ENCODE assay signal across 9 mouse cellular contexts in genomic region chr17:48346231-48346630, GRCm38 (mm10). TPM values are rescaled to one million over a fixed set of nuclear protein-coding genes. Genes with fewer than 3 reads are reported as not detected.
DNase-seq lines count a peak whose midpoint lies in the region; TF ChIP-seq lines count a peak whose summit lies in the region.
"Had no signal": no experiment of that assay in that cellular context is flagged by ENCODE, and none has a peak within 500 bp of the region (broad histone marks: within the 10 kb centered on the region; RNA-seq: fewer than 3 reads in every experiment).

Trem2 (plus strand) TSS chr17:48346401.

- 88% methylated on average over 5 of the region's 5 CpGs for WGBS in thymus, adult 2 months
- 44% methylated on average over 5 of the region's 5 CpGs for WGBS in lung, adult 2 months

- H3K36me3 ChIP-seq in thymus, adult 2 months (ENCODE audit: control insufficient read depth, insufficient read depth, low read length): no peaks in the 10 kb centered on the region
- H3K36me3 ChIP-seq: liver, embryonic 12.5 days; midbrain, embryonic 12.5 days had no signal

- DNase-seq in thymus, adult 2 months: no peak
- DNase-seq in thymus, postnatal 25 days: no peak
- DNase-seq in brain, adult 2 months (ENCODE audit: low read depth, low spot score): peak; percentile 63
- peak; percentile 11 for DNase-seq in lung, adult 2 months
- no peak for DNase-seq in right cerebral cortex, postnatal 4 days
- no peak for DNase-seq in cerebellum, adult 11 months
- DNase-seq in heart, adult 8-10 months (ENCODE audit: low spot score): no peak

- no peak for TF ChIP-seq CTCF in thymus, adult 2 months (IDR thresholded peaks at IDR 0.05; ENCODE audit: borderline replicate concordance, control insufficient read depth, extremely low read depth, insufficient read depth, low read length, poor library complexity)
- TF ChIP-seq CTCF in lung, adult 2 months (IDR thresholded peaks at IDR 0.05; ENCODE audit: insufficient read depth, low read length): no peak

- H3K4me3 ChIP-seq in thymus, adult 2 months (ENCODE audit: control insufficient read depth, insufficient read depth, low read length): no peak within 1 kb of the TSS
- no peak within 1 kb of the TSS for H3K4me3 ChIP-seq in lung, adult 2 months (replicated peaks; ENCODE audit: extremely low read depth, low read depth, low read length)
- H3K4me3 ChIP-seq: liver, embryonic 12.5 days; midbrain, embryonic 12.5 days had no signal

- H3K27ac ChIP-seq in thymus, adult 2 months (ENCODE audit: control insufficient read depth, insufficient read depth, low read length): no peak within 1 kb of the TSS
- H3K27ac ChIP-seq: liver, embryonic 12.5 days; midbrain, embryonic 12.5 days had no signal

- TF ChIP-seq POLR2A in thymus, adult 2 months (IDR thresholded peaks at IDR 0.05; ENCODE audit: control insufficient read depth, extremely low read depth, insufficient read depth, low read length, poor library complexity): no peak
- TF ChIP-seq POLR2A in lung, adult 2 months (IDR thresholded peaks at IDR 0.05; ENCODE audit: borderline replicate concordance, extremely low read depth, low read depth, low read length): no peak

- no peaks in the 10 kb centered on the region; the same call in 1 of the 2 replicates for H3K4me1 ChIP-seq in thymus, adult 2 months (replicated peaks; ENCODE audit: control insufficient read depth, insufficient read depth, low read length)
- H3K4me1 ChIP-seq in lung, adult 2 months (ENCODE audit: control insufficient read depth, insufficient read depth, low read length): no peaks in the 10 kb centered on the region
- H3K4me1 ChIP-seq: midbrain, embryonic 12.5 days had no signal

- H3K27me3 ChIP-seq in thymus, adult 2 months (ENCODE audit: control insufficient read depth, insufficient read depth, low read length): no peaks in the 10 kb centered on the region
- H3K27me3 ChIP-seq: liver, embryonic 12.5 days; midbrain, embryonic 12.5 days had no signal

RNA-seq across cellular contexts. Expression of gene Trem2, which starts in this region (rescaled TPM):
- 7.1 and 11.7 TPM in 2 replicates for polyA plus RNA-seq in thymus, adult 2 months (2012; rRNA removed)
- polyA plus RNA-seq in lung, adult 2 months (2012; rRNA removed): 6.9 and 7.8 TPM in 2 replicates
- 1 to 10 TPM; 1.2 to 3.0 (median 1.7) TPM for total RNA-seq in heart, adult 8-10 months (2022)

Comparison
In these comparisons a context has a peak if more than half of its experiments do, and no peak if none do; other contexts are left out.
1. DNase-seq: peak in brain, adult 2 months (single experiment) and lung, adult 2 months (single experiment); none in thymus, adult 2 months (single experiment), thymus, postnatal 25 days (single experiment), right cerebral cortex, postnatal 4 days (single experiment), cerebellum, adult 11 months (single experiment) and heart, adult 8-10 months (single experiment).